Mouse (Mus musculus): ENCODE data around the gene Zbtb21. TPM values are rescaled to one million over a fixed set of nuclear protein-coding genes. Genes with fewer than 3 reads are reported as not detected.
A peak's percentile ranks its signal among the peaks of the same experiment; 100 is the strongest.

The Zbtb21 gene
- polyA plus RNA-seq, 1 experiment from 2014 or later = 14.0 TPM

GRCm38 (mm10) chr16:97897346-97898024 is 64.9 kb downstream of the Zbtb21 start:
- H3K9me3 ChIP-seq (ENCODE audit: low read depth, low read length) = no peaks in the 10 kb centered on the region
- H3K4me1 ChIP-seq (ENCODE audit: insufficient read depth) = no peaks in the 10 kb centered on the region
- ATAC-seq (ENCODE audit: insufficient read depth) (peak; percentile 63; the same call in 1 of the 2 replicates), DNase-seq (peak; percentile 62)
- TF ChIP-seq CTCF (IDR thresholded peaks at IDR 0.05; ENCODE audit: low read depth) = no peak
- H3K27ac ChIP-seq (ENCODE audit: low read depth) = peak overlapping the region; percentile 2; the same call in 1 of the 2 replicates
- H3K4me2 ChIP-seq = no peak overlapping the region
- H3K4me3 ChIP-seq (ENCODE audit: low read depth, low read length) = no peak overlapping the region
- 46% methylated on average over 5 of the region's 5 CpGs for WGBS
- H3K9ac ChIP-seq = no peak overlapping the region
- no peaks in the 10 kb centered on the region for H3K36me3 ChIP-seq (ENCODE audit: insufficient read depth)
- no peaks in the 10 kb centered on the region for H3K27me3 ChIP-seq (ENCODE audit: insufficient read depth, low read length)

Other genes with a start within 250 kb of the Zbtb21 start
- 11.6 and 12.9 TPM in 2 replicates for gene Ripk4, start 198.8 kb downstream of the Zbtb21 start, polyA plus RNA-seq (2014; fragmentation: Nextera tagmentation; extraction: Ambion mirVana)
- gene Prdm15, start 110.8 kb downstream of the Zbtb21 start, polyA plus RNA-seq (2014; fragmentation: Nextera tagmentation; extraction: Ambion mirVana) = 9.2 and 13.3 TPM in 2 replicates
- gene C2cd2, start within 50 bp of the Zbtb21 start, polyA plus RNA-seq (2014; fragmentation: Nextera tagmentation; extraction: Ambion mirVana) = 22.7 and 24.1 TPM in 2 replicates
- gene B230307C23Rik, start 34.7 kb upstream of the Zbtb21 start, polyA plus RNA-seq (2014; fragmentation: Nextera tagmentation; extraction: Ambion mirVana) = 23.3 and 28.3 TPM in 2 replicates
- gene A630089N07Rik, start 119.8 kb upstream of the Zbtb21 start, polyA plus RNA-seq (2014; fragmentation: Nextera tagmentation; extraction: Ambion mirVana) = 26.1 and 27.9 TPM in 2 replicates

Measured in lung, embryonic 14.5 days (tissue).